Mouse (Mus musculus): ENCODE measurements around the gene Slc39a11. TPM values are rescaled to one million over a fixed set of nuclear protein-coding genes. Genes with fewer than 3 reads are reported as not detected.

Slc39a11 gene
- polyA plus RNA-seq, 1 experiment: 13.2 TPM

- DNase-seq (ENCODE audit: low spot score): no peak
These were observed 250.3 kb downstream of the Slc39a11 start for GRCm38 (mm10) chr11:113399601-113400000.

GRCm38 (mm10) chr11:113397394-113397793 lies 252.5 kb downstream of the Slc39a11 start:
- DNase-seq (ENCODE audit: low spot score): no peak

- DNase-seq (ENCODE audit: low spot score): no peak
These were observed 256.3 kb downstream of the Slc39a11 start for GRCm38 (mm10) chr11:113393366-113394150.

GRCm38 (mm10) chr11:113391664-113392063 lies 258.2 kb downstream of the Slc39a11 start:
- no peak for DNase-seq (ENCODE audit: low spot score)

GRCm38 (mm10) chr11:113389637-113390036 lies 260.2 kb downstream of the Slc39a11 start:
- no peak for DNase-seq (ENCODE audit: low spot score)

GRCm38 (mm10) chr11:113382674-113383571 lies 267.0 kb downstream of the Slc39a11 start:
- no peak for DNase-seq (ENCODE audit: low spot score)

- no peak for DNase-seq (ENCODE audit: low spot score)
These were observed 268.3 kb downstream of the Slc39a11 start for GRCm38 (mm10) chr11:113381550-113381949.

GRCm38 (mm10) chr11:113378867-113379266 lies 271.0 kb downstream of the Slc39a11 start:
- DNase-seq (ENCODE audit: low spot score): no peak

- no peak for DNase-seq (ENCODE audit: low spot score)
These were observed 273.8 kb downstream of the Slc39a11 start for GRCm38 (mm10) chr11:113376066-113376465.

- no peak for DNase-seq (ENCODE audit: low spot score)
These were observed 276.0 kb downstream of the Slc39a11 start for GRCm38 (mm10) chr11:113373926-113374325.

- no peak for DNase-seq (ENCODE audit: low spot score)
These were observed 276.5 kb downstream of the Slc39a11 start for GRCm38 (mm10) chr11:113373331-113373730.

- DNase-seq (ENCODE audit: low spot score): no peak
These were observed 281.8 kb downstream of the Slc39a11 start for GRCm38 (mm10) chr11:113368046-113368445.

GRCm38 (mm10) chr11:113366257-113367030 lies 283.4 kb downstream of the Slc39a11 start:
- DNase-seq (ENCODE audit: low spot score): no peak

GRCm38 (mm10) chr11:113363739-113364138 lies 286.1 kb downstream of the Slc39a11 start:
- no peak for DNase-seq (ENCODE audit: low spot score)

- no peak for DNase-seq (ENCODE audit: low spot score)
These were observed 287.3 kb downstream of the Slc39a11 start for GRCm38 (mm10) chr11:113362617-113363016.

- DNase-seq (ENCODE audit: low spot score): no peak
These were observed 289.6 kb downstream of the Slc39a11 start for GRCm38 (mm10) chr11:113360049-113360835.

GRCm38 (mm10) chr11:113355932-113356331 lies 293.9 kb downstream of the Slc39a11 start:
- DNase-seq (ENCODE audit: low spot score): no peak

GRCm38 (mm10) chr11:113352085-113352815 lies 297.6 kb downstream of the Slc39a11 start:
- DNase-seq (ENCODE audit: low spot score): no peak

- DNase-seq (ENCODE audit: low spot score): no peak
These were observed 299.3 kb downstream of the Slc39a11 start for GRCm38 (mm10) chr11:113350583-113350982.

- no peak for DNase-seq (ENCODE audit: low spot score)
These were observed 302.9 kb downstream of the Slc39a11 start for GRCm38 (mm10) chr11:113346895-113347514.

Measured in urinary bladder, adult 2 months (tissue).